In genomic region chr3:117549899-117550298, GRCm38 (mm10) we compare ENCODE assay signal across 23 mouse cellular contexts. TPM values are rescaled to one million over a fixed set of nuclear protein-coding genes. Genes with fewer than 3 reads are reported as not detected.
DNase-seq lines count a peak whose midpoint lies in the region; TF ChIP-seq lines count a peak whose summit lies in the region.
"Had no signal": no experiment of that assay in that cellular context is flagged by ENCODE, and none has a peak within 500 bp of the region (broad histone marks: within the 10 kb centered on the region; RNA-seq: fewer than 3 reads in every experiment).

No protein-coding gene starts in this region.

- no peaks in the 10 kb centered on the region for H3K79me2 ChIP-seq in CH12.LX (replicated peaks; ENCODE audit: control insufficient read depth, extremely low read depth, insufficient read depth, poor library complexity, severe bottlenecking)

- TF ChIP-seq POLR2A in CH12.LX (IDR thresholded peaks at IDR 0.05; ENCODE audit: low read depth, low read length), result no peak

- H3K36me3 ChIP-seq in CH12.LX (replicated peaks in 1 of 2; ENCODE audit: control insufficient read depth in 1 of 2, insufficient read depth in 1 of 2, low read length in 1 of 2), result no peaks in the 10 kb centered on the region
- H3K36me3 ChIP-seq: G1E had no signal

- TF ChIP-seq EP300 in CH12.LX (IDR thresholded peaks at IDR 0.05; ENCODE audit: low read length), result peak; percentile 97

- in situ Hi-C loops in CH12.LX (cut with MboI; ENCODE audit: low pct_ligation_motif_present, low pct_unique_long_range_greater_than_20kb, low sequenced_read_pairs), result no loop called here

- peaks cover 0 to 27% of the 10 kb centered on the region in 2 experiments; a peak in 2 of 4 replicates for H3K4me1 ChIP-seq in CH12.LX (ENCODE audit: control insufficient read depth in 1 of 2, insufficient read depth in 2 of 2)

- H3K27me3 ChIP-seq in CH12.LX (replicated peaks), result no peaks in the 10 kb centered on the region

- DNase-seq in A20 (ENCODE audit: low read depth, low spot score) (peak; percentile 38), CH12.LX (ENCODE audit: extremely low read depth) (peak; percentile 86)
- DNase-seq in gastrocnemius, adult 18-20 months (ENCODE audit: low spot score), result no peak
- DNase-seq in left cerebral cortex, adult 8-10 months (ENCODE audit: low spot score in 2 of 2), result no peak
- DNase-seq: adrenal gland, adult 2 months; adrenal gland, adult 8-10 months; adrenal gland, postnatal 10 days; adrenal gland, postnatal 14 days; adrenal gland, postnatal 25 days; adrenal gland, postnatal 36 days; B cell, adult 2 months; cerebellum, adult 11 months; cerebellum, adult 11-12 months; cerebellum, adult 18-20 months; cerebellum, adult 2 months; cerebellum, adult 8-10 months had no signal

- H3K9ac ChIP-seq in CH12.LX (ENCODE audit: insufficient read depth, low read depth), result no peak overlapping the region

- no peak; the same call in 1 of the 2 replicates for TF ChIP-seq RAD21 in CH12.LX (IDR thresholded peaks at IDR 0.05; ENCODE audit: low read depth, low read length)

- H3K4me3 ChIP-seq in CH12.LX (replicated peaks in 1 of 3; ENCODE audit: low read depth in 2 of 3, low read length in 2 of 3, poor library complexity in 1 of 3), result no peak overlapping the region

- H3K27ac ChIP-seq in CH12.LX (ENCODE audit: insufficient read depth, low read depth), result no peak overlapping the region

- H3K4me2 ChIP-seq in CH12.LX (ENCODE audit: insufficient read depth, low read depth, poor library complexity, severe bottlenecking), result peak overlapping the region; percentile 61; the same call in 1 of the 2 replicates

- TF ChIP-seq CTCF in CH12.LX (conservative IDR thresholded peaks at IDR 0.05 in 1 of 2, IDR thresholded peaks at IDR 0.05 in 1 of 2; ENCODE audit: low read depth in 2 of 2, low read length in 2 of 2), result no peak

- dilution Hi-C loops in CH12.LX (cut with MboI; ENCODE audit: extremely low pct_ligation_motif_present, extremely low pct_unique_long_range_greater_than_20kb, low sequenced_read_pairs), result no loop called here

- H3K9me3 ChIP-seq in CH12.LX (replicated peaks; ENCODE audit: low read length), result no peaks in the 10 kb centered on the region

TF ChIP-seq in CH12.LX, 34 proteins besides CTCF, POLR2A, EP300 and RAD21:
- TF ChIP-seq PAX5 (IDR thresholded peaks at IDR 0.05; ENCODE audit: low read length) (no peak), ETS1 (conservative IDR thresholded peaks at IDR 0.05; ENCODE audit: low read depth, low read length) (peak; percentile 79), JUN (IDR thresholded peaks at IDR 0.05; ENCODE audit: insufficient read depth, low read depth, low read length) (peak; percentile 94), ZMIZ1 (IDR thresholded peaks at IDR 0.05; ENCODE audit: low read depth, low read length) (no peak), ZC3H11A (IDR thresholded peaks at IDR 0.05; ENCODE audit: low read depth, low read length) (no peak), ELF1 (IDR thresholded peaks at IDR 0.05; ENCODE audit: low read depth, low read length) (no peak), USF1 (IDR thresholded peaks at IDR 0.05; ENCODE audit: low read depth, low read length) (no peak), MAFK (IDR thresholded peaks at IDR 0.05; ENCODE audit: insufficient replicate concordance, low read length) (peak; percentile 43; the same call in 1 of the 2 replicates), RCOR1 (conservative IDR thresholded peaks at IDR 0.05; ENCODE audit: low read depth, low read length) (peak; percentile 88), MAZ (IDR thresholded peaks at IDR 0.05; ENCODE audit: low read depth, low read length) (no peak; the same call in 1 of the 2 replicates), E2F4 (IDR thresholded peaks at IDR 0.05; ENCODE audit: insufficient replicate concordance, low read depth, low read length) (no peak), NRF1 (IDR thresholded peaks at IDR 0.05; ENCODE audit: low read depth, low read length) (no peak), MYC (IDR thresholded peaks at IDR 0.05; ENCODE audit: low read depth, low read length) (peak; percentile 39; the same call in 1 of the 2 replicates), SMC3 (IDR thresholded peaks at IDR 0.05; ENCODE audit: low read depth, low read length) (no peak), NELFE (IDR thresholded peaks at IDR 0.05; ENCODE audit: low read depth, low read length) (no peak), BHLHE40 (IDR thresholded peaks at IDR 0.05; ENCODE audit: low read depth, low read length) (peak; percentile 78), CHD1 (IDR thresholded peaks at IDR 0.05; ENCODE audit: low read depth, low read length) (no peak), CHD2 (IDR thresholded peaks at IDR 0.05; ENCODE audit: low read length) (peak; percentile 64), MEF2A (IDR thresholded peaks at IDR 0.05; ENCODE audit: borderline replicate concordance, low read depth, low read length) (peak; percentile 75; the same call in 1 of the 2 replicates), TBP (conservative IDR thresholded peaks at IDR 0.05; ENCODE audit: low read depth, low read length) (0 out of 2 replicates have a peak, but pooled peaks have one; percentile 27), HCFC1 (IDR thresholded peaks at IDR 0.05; ENCODE audit: low read depth, low read length) (peak; percentile 39; the same call in 1 of the 2 replicates), MXI1 (IDR thresholded peaks at IDR 0.05; ENCODE audit: low read depth, low read length) (peak; percentile 29; the same call in 1 of the 2 replicates), USF2 (conservative IDR thresholded peaks at IDR 0.05; ENCODE audit: low read depth, low read length) (no peak), ZKSCAN1 (IDR thresholded peaks at IDR 0.05; ENCODE audit: borderline replicate concordance, low read depth, low read length) (no peak), ZNF384 (IDR thresholded peaks at IDR 0.05; ENCODE audit: low read depth, low read length) (0 out of 2 replicates have a peak, but pooled peaks have one; percentile 60), POLR2AphosphoS2 (IDR thresholded peaks at IDR 0.05; ENCODE audit: low read depth, low read length) (no peak), MAX (IDR thresholded peaks at IDR 0.05; ENCODE audit: low read length) (no peak), IRF4 (IDR thresholded peaks at IDR 0.05; ENCODE audit: low read depth, low read length) (peak; percentile 96), UBTF (IDR thresholded peaks at IDR 0.05; ENCODE audit: low read depth, low read length) (no peak), KAT2A (IDR thresholded peaks at IDR 0.05; ENCODE audit: insufficient replicate concordance, low read length) (no peak), SIN3A (IDR thresholded peaks at IDR 0.05; ENCODE audit: low read length) (no peak), TCF12 (IDR thresholded peaks at IDR 0.05; ENCODE audit: low read depth, low read length) (peak; percentile 71), GABPA (IDR thresholded peaks at IDR 0.05; ENCODE audit: insufficient replicate concordance, low read depth, low read length) (no peak), JUND (conservative IDR thresholded peaks at IDR 0.05; ENCODE audit: low read depth, low read length) (peak; percentile 94)

RNA-seq across cellular contexts. Expression of gene Plppr5, which starts 24.7 kb away (rescaled TPM):
- total RNA-seq in CH12.LX (2012; rRNA removed) (not detected in 2 replicates), CH12.LX (2014; rRNA removed) (not detected in 2 replicates)
- not detected in 2 replicates for polyA plus RNA-seq in CH12.LX (2012; ENCODE audit: insufficient read length, low read depth)
- not detected for total RNA-seq in gastrocnemius, adult 18-20 months (2021)
- 10 to 100 TPM; 25.1 to 33.1 (median 29.6) TPM for total RNA-seq in left cerebral cortex, adult 8-10 months (2022)
- total RNA-seq: ES-E14, MEL had no signal
- polyA plus RNA-seq: activated CD4-positive, CD25-positive, alpha-beta regulatory T cell, adult 4 months; C2C12; CD4-positive, CD25-positive, alpha-beta regulatory T cell, adult 4 months; G1E; Patski had no signal

Comparison
In these comparisons a context has a peak if more than half of its experiments do, and no peak if none do; other contexts are left out.
1. DNase-seq: peak in A20 (single experiment) and CH12.LX (single experiment); none in gastrocnemius, adult 18-20 months (single experiment) and left cerebral cortex, adult 8-10 months (0 of 2).
2. RNA of gene Plppr5, which starts 24.7 kb away (total RNA-seq): 25.1 to 33.1 TPM in left cerebral cortex, adult 8-10 months; not detected in CH12.LX and not detected in gastrocnemius, adult 18-20 months; every median in the first group is over 10 times any median in the second.